Mouse (Mus musculus) forebrain, embryonic 12.5 days (tissue): ENCODE measurements around the gene Olfr1382. TPM values are rescaled to one million over a fixed set of nuclear protein-coding genes. Genes with fewer than 3 reads are reported as not detected.
"Not testable (repeated sequence)": the region's sequence is repeated elsewhere in the genome, so short reads cannot be mapped to it uniquely, and the experiment has no call there.

Experiments
- ATAC-seq: fragments of 200-750 bp; cut with Nextera tagmentation; 2 replicates; pipeline ENCODE4 v1.8.0; 2017; ENCODE audit warnings: moderate TSS enrichment; ENCODE audit not compliant: low FRiP score
- H3K27ac ChIP-seq: fragments of 300-500 bp; sonication (generic); 2 replicates; pipeline ENCODE4 v1.5.1; 2016; ENCODE audit warnings: mild to moderate bottlenecking
- H3K27me3 ChIP-seq: fragments of 300-500 bp; sonication (generic); 2 replicates; pipeline ENCODE4 v1.6.1; 2016; ENCODE audit warnings: mild to moderate bottlenecking
- H3K36me3 ChIP-seq: fragments of 300-500 bp; sonication (generic); replicated peaks from 2 replicates; pipeline ENCODE4 v1.6.1; 2016; ENCODE audit warnings: mild to moderate bottlenecking
- H3K4me1 ChIP-seq: fragments of 300-500 bp; sonication (generic); 2 replicates; pipeline ENCODE4 v1.6.1; 2016
- H3K4me2 ChIP-seq: fragments of 300-500 bp; sonication (generic); 2 replicates; pipeline ENCODE4 v1.6.1; 2016; ENCODE audit warnings: mild to moderate bottlenecking, moderate library complexity
- H3K4me3 ChIP-seq: fragments of 300-500 bp; sonication (generic); replicated peaks from 2 replicates; pipeline ENCODE4 v1.5.1; 2016; ENCODE audit warnings: mild to moderate bottlenecking
- H3K9ac ChIP-seq: fragments of 300-500 bp; sonication (generic); 2 replicates; pipeline ENCODE4 v1.6.1; 2016; ENCODE audit warnings: mild to moderate bottlenecking
- H3K9me3 ChIP-seq: fragments of 300-500 bp; sonication (generic); 2 replicates; pipeline ENCODE4 v1.6.1; 2016
- WGBS: fragments of 180-500 bp; shearing (Covaris S2); methylation state at CpG from one replicate; pipeline ENCODE4 v1.1.7; 2016; 5-methylcytosine and 5-hydroxymethylcytosine counted together
- polyA plus RNA-seq: library from polyadenylated mRNA; unstranded; fragments of >200 nt; fragmentation: Nextera tagmentation; extraction: Ambion mirVana; gene quantifications from 2 replicates; pipeline ENCODE4 v1.2.1, GENCODE M21; 2016

The Olfr1382 gene
- polyA plus RNA-seq: not detected in 2 replicates

GRCm38 (mm10) chr11:49527947-49528346 is at the start of gene Olfr1382:
Gene Olfr1382, plus strand, starts transcription at chr11:49528247.
- no peak for ATAC-seq
- Histone ChIP-seq H3K4me2 (no peak within 1 kb of the TSS), H3K4me3 (no peak within 1 kb of the TSS), H3K27ac (no peak within 1 kb of the TSS), H3K9me3 (no peaks in the 10 kb centered on the region), H3K27me3 (no peaks in the 10 kb centered on the region), H3K4me1 (no peaks in the 10 kb centered on the region), H3K9ac (no peak within 1 kb of the TSS), H3K36me3 (no peaks in the 10 kb centered on the region)
- 82% methylated on average over 3 of the region's 3 CpGs for WGBS

GRCm38 (mm10) chr11:49485973-49486372 is 42.1 kb upstream of the Olfr1382 start:
- Histone ChIP-seq H3K27ac (no peak overlapping the region), H3K36me3 (no peaks in the 10 kb centered on the region), H3K4me2 (no peak overlapping the region), H3K4me1 (no peaks in the 10 kb centered on the region), H3K9me3 (no peaks in the 10 kb centered on the region), H3K9ac (no peak overlapping the region), H3K4me3 (no peak overlapping the region), H3K27me3 (no peaks in the 10 kb centered on the region)
- no peak for ATAC-seq
- WGBS: 71% methylated on average over 4 of the region's 4 CpGs

- 72% methylated on average over 1 of the region's 1 CpGs for WGBS
- not testable (repeated sequence) for ATAC-seq
These were observed 39.3 kb upstream of the Olfr1382 start, which contains the start of gene Olfr1385 for GRCm38 (mm10) chr11:49488770-49489169. Gene Olfr1385, plus strand, starts transcription at chr11:49489070.

GRCm38 (mm10) chr11:49518086-49518485 is 10.0 kb upstream of the Olfr1382 start:
- Histone ChIP-seq H3K9me3 (no peaks in the 10 kb centered on the region), H3K27me3 (no peaks in the 10 kb centered on the region), H3K9ac (no peak overlapping the region), H3K4me2 (no peak overlapping the region), H3K4me1 (no peaks in the 10 kb centered on the region), H3K27ac (no peak overlapping the region), H3K36me3 (no peaks in the 10 kb centered on the region), H3K4me3 (no peak overlapping the region)
- WGBS: 84% methylated on average over 5 of the region's 5 CpGs
- ATAC-seq: no peak

More at GRCm38 (mm10) chr11:49488770-49489169, 39.3 kb upstream of the Olfr1382 start, which contains the start of gene Olfr1385:
- H3K4me3 ChIP-seq, H3K9ac ChIP-seq, H3K36me3 ChIP-seq, H3K27ac ChIP-seq, H3K9me3 ChIP-seq, H3K27me3 ChIP-seq, H3K4me2 ChIP-seq, H3K4me1 ChIP-seq: not testable (repeated sequence)

GRCm38 (mm10) chr11:49519348-49519747 is 8.7 kb upstream of the Olfr1382 start, which contains the start of gene Olfr1383:
Gene Olfr1383, plus strand, starts transcription at chr11:49519648.
- Histone ChIP-seq H3K9me3 (no peaks in the 10 kb centered on the region), H3K36me3 (no peaks in the 10 kb centered on the region), H3K9ac (no peak within 1 kb of the TSS), H3K4me1 (no peaks in the 10 kb centered on the region), H3K27me3 (no peaks in the 10 kb centered on the region), H3K4me3 (no peak within 1 kb of the TSS), H3K4me2 (no peak within 1 kb of the TSS), H3K27ac (no peak within 1 kb of the TSS)
- no peak for ATAC-seq

GRCm38 (mm10) chr11:49532761-49533160 is 4.7 kb downstream of the Olfr1382 start:
- H3K27me3 ChIP-seq: no peaks in the 10 kb centered on the region
- H3K9me3 ChIP-seq: no peaks in the 10 kb centered on the region
- H3K4me3 ChIP-seq: no peak overlapping the region
- no peak for ATAC-seq
- H3K27ac ChIP-seq: no peak overlapping the region
- no peaks in the 10 kb centered on the region for H3K4me1 ChIP-seq
- no peak overlapping the region for H3K4me2 ChIP-seq
- H3K9ac ChIP-seq: no peak overlapping the region
- no peaks in the 10 kb centered on the region for H3K36me3 ChIP-seq

GRCm38 (mm10) chr11:49536631-49537030 is 8.6 kb downstream of the Olfr1382 start:
- not testable (repeated sequence) for H3K27ac ChIP-seq, H3K27me3 ChIP-seq, H3K4me3 ChIP-seq, H3K4me1 ChIP-seq, H3K36me3 ChIP-seq, ATAC-seq, H3K4me2 ChIP-seq, H3K9ac ChIP-seq, H3K9me3 ChIP-seq
- WGBS: 84% methylated on average over 2 of the region's 2 CpGs

- not testable (repeated sequence) for H3K4me3 ChIP-seq, ATAC-seq, H3K4me1 ChIP-seq, H3K9me3 ChIP-seq, H3K27ac ChIP-seq, H3K36me3 ChIP-seq, H3K4me2 ChIP-seq, H3K27me3 ChIP-seq, H3K9ac ChIP-seq
- 69% methylated on average over 3 of the region's 3 CpGs for WGBS
These were observed 15.1 kb downstream of the Olfr1382 start, which contains the start of gene Olfr1381 for GRCm38 (mm10) chr11:49543149-49543548. Gene Olfr1381, plus strand, starts transcription at chr11:49543449.

GRCm38 (mm10) chr11:49554033-49554432 is 26.0 kb downstream of the Olfr1382 start:
- not testable (repeated sequence) for H3K4me1 ChIP-seq, H3K9me3 ChIP-seq, H3K4me3 ChIP-seq, H3K36me3 ChIP-seq, H3K9ac ChIP-seq, H3K27ac ChIP-seq, H3K4me2 ChIP-seq, ATAC-seq, H3K27me3 ChIP-seq
- WGBS: 86% methylated on average over 3 of the region's 3 CpGs

- not testable (repeated sequence) for H3K27me3 ChIP-seq, H3K4me1 ChIP-seq, H3K36me3 ChIP-seq, H3K27ac ChIP-seq, H3K4me2 ChIP-seq, ATAC-seq, H3K9ac ChIP-seq, H3K4me3 ChIP-seq, H3K9me3 ChIP-seq
- WGBS: 73% methylated on average over 5 of the region's 5 CpGs
These were observed 28.5 kb downstream of the Olfr1382 start, which contains the start of gene Olfr1380 for GRCm38 (mm10) chr11:49556578-49556977. Gene Olfr1380, plus strand, starts transcription at chr11:49556878.

GRCm38 (mm10) chr11:49575054-49575453 is 47.0 kb downstream of the Olfr1382 start:
- WGBS: 27% methylated on average over 2 of the region's 2 CpGs

GRCm38 (mm10) chr11:49580452-49580851 is 52.4 kb downstream of the Olfr1382 start:
- not testable (repeated sequence) for H3K4me1 ChIP-seq, H3K4me2 ChIP-seq, H3K36me3 ChIP-seq, H3K27me3 ChIP-seq, ATAC-seq, H3K27ac ChIP-seq, H3K4me3 ChIP-seq, H3K9me3 ChIP-seq, H3K9ac ChIP-seq
- 90% methylated on average over 8 of the region's 8 CpGs for WGBS

More at GRCm38 (mm10) chr11:49575054-49575453, 47.0 kb downstream of the Olfr1382 start:
- not testable (repeated sequence) for H3K9ac ChIP-seq, H3K36me3 ChIP-seq, H3K4me3 ChIP-seq, H3K27ac ChIP-seq, H3K4me1 ChIP-seq, H3K27me3 ChIP-seq, H3K4me2 ChIP-seq, H3K9me3 ChIP-seq, ATAC-seq
